Mouse (Mus musculus) myocyte (in vitro differentiated cells): ENCODE results near the gene Hoxd1. TPM values are rescaled to one million over a fixed set of nuclear protein-coding genes. Genes with fewer than 3 reads are reported as not detected.

Source experiments
- H3K27me3 ChIP-seq: one replicate; pipeline ENCODE4 v1.6.1; 2011; ENCODE audit not compliant: control insufficient read depth, insufficient read depth, insufficient read length
- H3K36me3 ChIP-seq: one replicate; pipeline ENCODE4 v1.6.1; 2011; ENCODE audit not compliant: control insufficient read depth, insufficient read depth
- H3K4me2 ChIP-seq: one replicate; pipeline ENCODE4 v1.6.1; 2011; ENCODE audit warnings: low read depth, control low read depth
- H3K4me3 ChIP-seq: one replicate; pipeline ENCODE4 v1.5.1; 2011; ENCODE audit warnings: mild to moderate bottlenecking, control low read depth, moderate library complexity
- H3K79me2 ChIP-seq: one replicate; pipeline ENCODE4 v1.6.1; 2011; ENCODE audit not compliant: control insufficient read depth, insufficient read depth
- H3ac ChIP-seq: one replicate; pipeline ENCODE4 v1.6.1; 2011; ENCODE audit not compliant: control insufficient read depth, insufficient read length
- CEBPB ChIP-seq: IDR thresholded peaks from 2 replicates; pipeline ENCODE4 v1.6.1; 2011; ENCODE audit warnings: mild to moderate bottlenecking, moderate library complexity; ENCODE audit not compliant: poor library complexity, insufficient read depth, severe bottlenecking
- E2F4 ChIP-seq: IDR thresholded peaks from one replicate; pipeline ENCODE4 v1.6.1; 2011; ENCODE audit warnings: mild to moderate bottlenecking, control low read depth, moderate library complexity; ENCODE audit not compliant: insufficient read depth
- MAX ChIP-seq: IDR thresholded peaks from one replicate; pipeline ENCODE4 v1.6.1; 2011; ENCODE audit warnings: low read depth, mild to moderate bottlenecking, control low read depth
- MYOD1 ChIP-seq, 3 experiments: IDR thresholded peaks; one replicate each; pipeline ENCODE4 v1.6.1; 2011; ENCODE audit warnings: control low read depth in 2 of 3, low read depth in 2 of 3, mild to moderate bottlenecking in 2 of 3, moderate library complexity in 1 of 3; ENCODE audit not compliant: insufficient read length in 2 of 3, control insufficient read depth in 1 of 3
- MYOG ChIP-seq, 3 experiments: IDR thresholded peaks; one replicate each; pipeline ENCODE4 v1.6.1; 2011; ENCODE audit warnings: control low read depth in 2 of 3, low read depth in 2 of 3, mild to moderate bottlenecking in 2 of 3; ENCODE audit not compliant: insufficient read length in 2 of 3, control insufficient read depth in 1 of 3, insufficient read depth in 1 of 3
- POLR2A ChIP-seq: IDR thresholded peaks from one replicate; pipeline ENCODE4 v1.6.1; 2011; ENCODE audit warnings: low read depth, mild to moderate bottlenecking, control low read depth, moderate library complexity; ENCODE audit not compliant: insufficient read length
- POLR2AphosphoS2 ChIP-seq: IDR thresholded peaks from one replicate; pipeline ENCODE4 v1.6.1; 2011; ENCODE audit warnings: low read depth, control low read depth; ENCODE audit not compliant: insufficient read length
- REST ChIP-seq: IDR thresholded peaks from one replicate; pipeline ENCODE4 v1.6.1; 2011; ENCODE audit warnings: mild to moderate bottlenecking, control low read depth, moderate library complexity; ENCODE audit not compliant: insufficient read depth, insufficient read length
- SRF ChIP-seq: IDR thresholded peaks from one replicate; pipeline ENCODE4 v1.6.1; 2011; ENCODE audit warnings: low read depth; ENCODE audit not compliant: control insufficient read depth, insufficient read length
- TCF12 ChIP-seq: IDR thresholded peaks from one replicate; pipeline ENCODE4 v1.6.1; 2011; ENCODE audit warnings: mild to moderate bottlenecking, control low read depth; ENCODE audit not compliant: poor library complexity, insufficient read depth, severe bottlenecking
- TCF3 ChIP-seq: IDR thresholded peaks from one replicate; pipeline ENCODE4 v1.6.1; 2011; ENCODE audit warnings: low read depth, control low read depth; ENCODE audit not compliant: insufficient read length
- USF1 ChIP-seq: IDR thresholded peaks from one replicate; pipeline ENCODE4 v1.6.1; 2011; ENCODE audit warnings: low read depth, mild to moderate bottlenecking, control low read depth, moderate library complexity
- polyA plus RNA-seq: library from polyadenylated mRNA; unstranded; fragments of >200 nt; fragmentation: generic; extraction: Trizol; gene quantifications from one replicate; pipeline ENCODE4 v1.2.1, GENCODE M21; 2012; ENCODE audit warnings: missing spikeins

Hoxd1 gene
- polyA plus RNA-seq, 1 experiment = not detected

- TF ChIP-seq POLR2AphosphoS2 (no peak), MAX (no peak), E2F4 (no peak)
- Histone ChIP-seq H3K4me2 (peak overlapping the region; percentile 48), H3K36me3 (no peaks in the 10 kb centered on the region), H3ac (no peak overlapping the region), H3K27me3 (peaks cover 31% of the 10 kb centered on the region), H3K4me3 (no peak overlapping the region), H3K79me2 (no peaks in the 10 kb centered on the region)
These were observed 47.1 kb upstream of the Hoxd1 start for GRCm38 (mm10) chr2:74715504-74716241.

GRCm38 (mm10) chr2:74720384-74720783, 42.4 kb upstream of the Hoxd1 start:
- Histone ChIP-seq H3K4me2 (no peak overlapping the region), H3K4me3 (no peak overlapping the region), H3K27me3 (peaks cover 43% of the 10 kb centered on the region), H3K79me2 (no peaks in the 10 kb centered on the region), H3K36me3 (no peaks in the 10 kb centered on the region), H3ac (no peak overlapping the region)
- TF ChIP-seq TCF12 (no peak), SRF (no peak), POLR2AphosphoS2 (no peak), TCF3 (no peak), CEBPB (no peak), MYOD1 (IDR thresholded peaks at IDR 0.05; ENCODE audit: control insufficient read depth in 1 of 3, insufficient read length in 2 of 3, low read depth in 2 of 3) (no peak), REST (no peak), MYOG (IDR thresholded peaks at IDR 0.05; ENCODE audit: control insufficient read depth in 1 of 3, insufficient read depth in 1 of 3, insufficient read length in 2 of 3, low read depth in 2 of 3) (no peak), MAX (no peak), E2F4 (no peak)

GRCm38 (mm10) chr2:74720955-74721491, 41.8 kb upstream of the Hoxd1 start:
- Histone ChIP-seq H3K4me2 (no peak overlapping the region), H3K79me2 (no peaks in the 10 kb centered on the region), H3K4me3 (no peak overlapping the region), H3K27me3 (peaks cover 45% of the 10 kb centered on the region), H3K36me3 (no peaks in the 10 kb centered on the region), H3ac (no peak overlapping the region)
- TF ChIP-seq MAX (no peak), POLR2A (no peak), MYOG (IDR thresholded peaks at IDR 0.05; ENCODE audit: control insufficient read depth in 1 of 3, insufficient read depth in 1 of 3, insufficient read length in 2 of 3, low read depth in 2 of 3) (no peak), REST (no peak), SRF (no peak), TCF12 (no peak), USF1 (no peak), POLR2AphosphoS2 (no peak), E2F4 (no peak), CEBPB (no peak), MYOD1 (IDR thresholded peaks at IDR 0.05; ENCODE audit: control insufficient read depth in 1 of 3, insufficient read length in 2 of 3, low read depth in 2 of 3) (no peak), TCF3 (no peak)

- Histone ChIP-seq H3K4me3 (no peak overlapping the region), H3K36me3 (no peaks in the 10 kb centered on the region), H3K79me2 (no peaks in the 10 kb centered on the region), H3K4me2 (no peak overlapping the region), H3K27me3 (peaks cover 49% of the 10 kb centered on the region), H3ac (no peak overlapping the region)
- TF ChIP-seq SRF (no peak), REST (no peak), MYOG (IDR thresholded peaks at IDR 0.05; ENCODE audit: control insufficient read depth in 1 of 3, insufficient read depth in 1 of 3, insufficient read length in 2 of 3, low read depth in 2 of 3) (no peak), POLR2A (no peak), E2F4 (no peak), MAX (no peak), TCF3 (no peak), USF1 (no peak), MYOD1 (IDR thresholded peaks at IDR 0.05; ENCODE audit: control insufficient read depth in 1 of 3, insufficient read length in 2 of 3, low read depth in 2 of 3) (no peak), TCF12 (no peak), POLR2AphosphoS2 (no peak), CEBPB (no peak)
These were observed 40.9 kb upstream of the Hoxd1 start for GRCm38 (mm10) chr2:74721882-74722281.

GRCm38 (mm10) chr2:74722949-74723348, 39.8 kb upstream of the Hoxd1 start:
- Histone ChIP-seq H3K4me2 (no peak overlapping the region), H3K27me3 (peaks cover 59% of the 10 kb centered on the region), H3K79me2 (no peaks in the 10 kb centered on the region), H3ac (no peak overlapping the region), H3K36me3 (no peaks in the 10 kb centered on the region), H3K4me3 (no peak overlapping the region)
- TF ChIP-seq MAX (no peak), USF1 (no peak), E2F4 (no peak), SRF (no peak), TCF12 (no peak), CEBPB (no peak)
